In genomic region chr1:39454108-39454782, GRCm38 (mm10) we compare ENCODE assay signal across 11 mouse cellular contexts. TPM values are rescaled to one million over a fixed set of nuclear protein-coding genes. Genes with fewer than 3 reads are reported as not detected.
DNase-seq lines count a peak whose midpoint lies in the region; ATAC-seq and TF ChIP-seq lines count a peak whose summit lies in the region.
"Had no signal": no experiment of that assay in that cellular context is flagged by ENCODE, and none has a peak within 500 bp of the region (broad histone marks: within the 10 kb centered on the region; RNA-seq: fewer than 3 reads in every experiment).

No protein-coding gene starts in this region.

- DNase-seq in heart, adult 2 months: no peak
- no peak for DNase-seq in neural tube, embryonic 10.5 days (ENCODE audit: extremely low spot score, low spot score)
- no peak for DNase-seq in adrenal gland, postnatal 36 days
- no peak for DNase-seq in embryo, embryonic 11 days

- no peak for TF ChIP-seq CTCF in heart, adult 2 months (IDR thresholded peaks at IDR 0.05)

- no peaks in the 10 kb centered on the region for H3K36me3 ChIP-seq in heart, embryonic 16.5 days (ENCODE audit: control insufficient read depth, insufficient read depth)
- H3K36me3 ChIP-seq in heart, adult 2 months (ENCODE audit: control insufficient read depth, insufficient read depth, low read length): no peaks in the 10 kb centered on the region
- H3K36me3 ChIP-seq in neural tube, embryonic 13.5 days: no peaks in the 10 kb centered on the region
- H3K36me3 ChIP-seq: stomach, embryonic 15.5 days had no signal

- no peak overlapping the region for H3K4me2 ChIP-seq in heart, embryonic 16.5 days (ENCODE audit: low read depth, low read length)
- H3K4me2 ChIP-seq in neural tube, embryonic 13.5 days: no peak overlapping the region
- H3K4me2 ChIP-seq: stomach, embryonic 15.5 days had no signal

- no peak overlapping the region for H3K9ac ChIP-seq in heart, embryonic 16.5 days (ENCODE audit: low read length)
- H3K9ac ChIP-seq in heart, adult 2 months (ENCODE audit: low read depth, low read length): no peak overlapping the region
- no peak overlapping the region for H3K9ac ChIP-seq in neural tube, embryonic 13.5 days
- H3K9ac ChIP-seq: stomach, embryonic 15.5 days had no signal

- H3K9me3 ChIP-seq in heart, embryonic 16.5 days (replicated peaks; ENCODE audit: control insufficient read depth, low read length): no peaks in the 10 kb centered on the region
- H3K9me3 ChIP-seq in neural tube, embryonic 13.5 days: no peaks in the 10 kb centered on the region
- H3K9me3 ChIP-seq: stomach, embryonic 15.5 days had no signal

- H3K4me3 ChIP-seq in heart, embryonic 16.5 days (ENCODE audit: low read length): no peak overlapping the region
- H3K4me3 ChIP-seq in heart, adult 2 months: no peak overlapping the region
- no peak overlapping the region for H3K4me3 ChIP-seq in neural tube, embryonic 13.5 days
- H3K4me3 ChIP-seq: layer of hippocampus, adult 2 months; stomach, embryonic 15.5 days had no signal

- H3K4me1 ChIP-seq in heart, embryonic 16.5 days (ENCODE audit: control insufficient read depth, insufficient read depth, low read length): peaks cover 51% of the 10 kb centered on the region
- peaks cover 13% of the 10 kb centered on the region for H3K4me1 ChIP-seq in heart, adult 2 months (ENCODE audit: control insufficient read depth, insufficient read depth, low read length)
- H3K4me1 ChIP-seq in neural tube, embryonic 13.5 days (replicated peaks): peaks cover 12% of the 10 kb centered on the region

- 63% methylated on average over 9 of the region's 9 CpGs for WGBS in heart, embryonic 16.5 days
- WGBS in heart, adult 2 months: 63% methylated on average over 9 of the region's 9 CpGs
- WGBS in neural tube, embryonic 13.5 days: 82% methylated on average over 9 of the region's 9 CpGs

- TF ChIP-seq POLR2A in heart, adult 2 months (IDR thresholded peaks at IDR 0.05; ENCODE audit: insufficient read depth, low read depth, low read length): no peak

- H3K27ac ChIP-seq in heart, embryonic 16.5 days (ENCODE audit: low read length): peak overlapping the region; percentile 58; the same call in 1 of the 2 replicates
- no peak overlapping the region; the same call in 1 of the 2 replicates for H3K27ac ChIP-seq in heart, adult 2 months
- no peak overlapping the region for H3K27ac ChIP-seq in neural tube, embryonic 13.5 days (replicated peaks)
- H3K27ac ChIP-seq: layer of hippocampus, adult 2 months; stomach, embryonic 15.5 days had no signal

- H3K27me3 ChIP-seq in heart, embryonic 16.5 days (ENCODE audit: control insufficient read depth, insufficient read depth, low read length): no peaks in the 10 kb centered on the region
- H3K27me3 ChIP-seq in heart, adult 2 months (ENCODE audit: control insufficient read depth, insufficient read depth, low read length): no peaks in the 10 kb centered on the region
- no peaks in the 10 kb centered on the region for H3K27me3 ChIP-seq in neural tube, embryonic 13.5 days
- H3K27me3 ChIP-seq: stomach, embryonic 15.5 days had no signal

- intact Hi-C loops in heart, adult 2 months (cut with DNase I): no loop called here

- no peaks in the 10 kb centered on the region for H3K79me2 ChIP-seq in heart, adult 2 months (replicated peaks; ENCODE audit: control insufficient read depth, insufficient read depth, low read length)

- no peak for ATAC-seq in heart, embryonic 16.5 days (replicated peaks; ENCODE audit: extremely low read depth, insufficient read depth, low FRiP score)
- 0 out of 2 replicates have a peak, but pooled peaks have one; percentile 27 for ATAC-seq in neural tube, embryonic 13.5 days (ENCODE audit: low read depth)
- 0 out of 2 replicates have a peak, but pooled peaks have one; percentile 40 for ATAC-seq in erythroid progenitor cell, adult 5-6 weeks (replicated peaks; ENCODE audit: low FRiP score, poor library complexity, severe bottlenecking)
- ATAC-seq: activated CD4-positive, CD25-positive, alpha-beta regulatory T cell, adult 4 months; intestine, embryonic 16.5 days had no signal

- TF ChIP-seq EP300 in heart, adult 2 months (IDR thresholded peaks at IDR 0.05; ENCODE audit: insufficient read depth, low read depth, low read length): no peak

RNA-seq across cellular contexts. Expression of gene Tbc1d8, which starts 24.3 kb away (rescaled TPM):
- polyA plus RNA-seq in heart, embryonic 16.5 days (2015; fragmentation: Nextera tagmentation; extraction: Ambion mirVana): 10.7 and 11.2 TPM in 2 replicates
- 1 to 10 TPM; 5.2 to 6.1 TPM for total RNA-seq in heart, adult 2 months (2021)
- 6.3 and 8.3 TPM in 2 replicates for polyA plus RNA-seq in heart, adult 2 months (2012; rRNA removed)
- polyA plus RNA-seq in neural tube, embryonic 13.5 days (2015; fragmentation: Nextera tagmentation; extraction: Ambion mirVana): 10.3 and 10.6 TPM in 2 replicates
- 25.2 and 43.2 TPM in 2 replicates for total RNA-seq in erythroid progenitor cell, adult 5-6 weeks (2015; ENCODE audit: low replicate concordance)
- total RNA-seq in erythroid progenitor cell, adult 5-6 weeks (2017; ENCODE audit: low replicate concordance): 3.3 and 6.9 TPM in 2 replicates
- total RNA-seq in adrenal gland, postnatal 36 days (2021): 10 to 100 TPM in 1 of 2 experiments, 1 to 10 TPM in 1; 6.9 to 18.7 TPM
